Mouse (Mus musculus): Measurements from ENCODE around the gene Focad. TPM values are rescaled to one million over a fixed set of nuclear protein-coding genes. Genes with fewer than 3 reads are reported as not detected.

Gene Focad
- polyA plus RNA-seq, 1 experiment: 22.5 TPM

- Histone ChIP-seq H3K27ac (ENCODE audit: insufficient read depth, low read length) (no peak overlapping the region), H3K27me3 (ENCODE audit: control insufficient read depth, insufficient read depth, low read length, poor library complexity, severe bottlenecking) (no peaks in the 10 kb centered on the region), H3K36me3 (ENCODE audit: control insufficient read depth, insufficient read depth, low read length, poor library complexity, severe bottlenecking) (no peaks in the 10 kb centered on the region), H3K9ac (ENCODE audit: low read depth, poor library complexity, severe bottlenecking) (no peak overlapping the region), H3K4me1 (ENCODE audit: control insufficient read depth, insufficient read depth, low read length) (no peaks in the 10 kb centered on the region), H3K4me3 (ENCODE audit: low read depth, low read length) (no peak overlapping the region), H3K9me3 (replicated peaks; ENCODE audit: control insufficient read depth, insufficient read depth, low read length, poor library complexity, severe bottlenecking) (no peaks in the 10 kb centered on the region)
- TF ChIP-seq CTCF (IDR thresholded peaks at IDR 0.05; ENCODE audit: low read depth, low read length): no peak
- TF ChIP-seq POLR2A (IDR thresholded peaks at IDR 0.05; ENCODE audit: insufficient read depth, low read length): no peak
- no peak for TF ChIP-seq EP300 (IDR thresholded peaks at IDR 0.05; ENCODE audit: insufficient read depth, low read depth, low read length)
Observed at GRCm38 (mm10) chr4:88175058-88175974, 80.9 kb downstream of the Focad start.

DNA sequence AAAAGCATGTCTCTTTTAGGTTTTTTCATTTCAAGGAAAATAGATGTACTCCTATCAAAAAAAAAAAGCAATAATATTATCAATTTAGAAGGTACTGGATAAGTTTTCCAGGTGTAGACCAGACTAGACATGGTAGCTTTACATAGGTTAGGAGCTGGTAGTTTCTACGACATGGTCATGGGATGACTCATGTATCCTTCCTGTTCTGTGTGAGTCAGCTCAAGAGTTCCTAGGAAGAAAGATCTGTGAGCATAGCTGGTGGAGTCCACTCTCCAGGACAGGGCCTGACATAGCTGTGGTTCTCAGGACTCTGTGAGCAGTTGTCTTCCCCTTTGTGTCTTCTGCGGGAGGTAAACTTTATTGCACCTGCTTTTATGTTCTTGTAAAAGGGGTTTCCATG is 84.9 kb downstream of the Focad start:
- TF ChIP-seq EP300 (IDR thresholded peaks at IDR 0.05; ENCODE audit: insufficient read depth, low read depth, low read length): no peak
- no peak for TF ChIP-seq POLR2A (IDR thresholded peaks at IDR 0.05; ENCODE audit: insufficient read depth, low read length)
- no peak for TF ChIP-seq CTCF (IDR thresholded peaks at IDR 0.05; ENCODE audit: low read depth, low read length)
- no peak overlapping the region for H3K9ac ChIP-seq (ENCODE audit: low read depth, poor library complexity, severe bottlenecking)
- H3K4me3 ChIP-seq (ENCODE audit: low read depth, low read length): no peak overlapping the region
- H3K36me3 ChIP-seq (ENCODE audit: control insufficient read depth, insufficient read depth, low read length, poor library complexity, severe bottlenecking): no peaks in the 10 kb centered on the region
- H3K27me3 ChIP-seq (ENCODE audit: control insufficient read depth, insufficient read depth, low read length, poor library complexity, severe bottlenecking): no peaks in the 10 kb centered on the region
- H3K27ac ChIP-seq (ENCODE audit: insufficient read depth, low read length): no peak overlapping the region
- no peaks in the 10 kb centered on the region for H3K4me1 ChIP-seq (ENCODE audit: control insufficient read depth, insufficient read depth, low read length)
- no peaks in the 10 kb centered on the region for H3K9me3 ChIP-seq (replicated peaks; ENCODE audit: control insufficient read depth, insufficient read depth, low read length, poor library complexity, severe bottlenecking)

GRCm38 (mm10) chr4:88184293-88184692 is 89.9 kb downstream of the Focad start:
- no peaks in the 10 kb centered on the region for H3K36me3 ChIP-seq (ENCODE audit: control insufficient read depth, insufficient read depth, low read length, poor library complexity, severe bottlenecking)
- no peak for TF ChIP-seq CTCF (IDR thresholded peaks at IDR 0.05; ENCODE audit: low read depth, low read length)
- no peak for TF ChIP-seq EP300 (IDR thresholded peaks at IDR 0.05; ENCODE audit: insufficient read depth, low read depth, low read length)
- no peak for TF ChIP-seq POLR2A (IDR thresholded peaks at IDR 0.05; ENCODE audit: insufficient read depth, low read length)
- no peaks in the 10 kb centered on the region for H3K9me3 ChIP-seq (replicated peaks; ENCODE audit: control insufficient read depth, insufficient read depth, low read length, poor library complexity, severe bottlenecking)
- H3K27ac ChIP-seq (ENCODE audit: insufficient read depth, low read length): no peak overlapping the region
- no peak overlapping the region for H3K4me3 ChIP-seq (ENCODE audit: low read depth, low read length)
- no peaks in the 10 kb centered on the region for H3K4me1 ChIP-seq (ENCODE audit: control insufficient read depth, insufficient read depth, low read length)
- no peak overlapping the region for H3K9ac ChIP-seq (ENCODE audit: low read depth, poor library complexity, severe bottlenecking)
- H3K27me3 ChIP-seq (ENCODE audit: control insufficient read depth, insufficient read depth, low read length, poor library complexity, severe bottlenecking): no peaks in the 10 kb centered on the region

GRCm38 (mm10) chr4:88185872-88186426 is 91.5 kb downstream of the Focad start:
- Histone ChIP-seq H3K4me3 (ENCODE audit: low read depth, low read length) (no peak overlapping the region), H3K9ac (ENCODE audit: low read depth, poor library complexity, severe bottlenecking) (no peak overlapping the region), H3K27ac (ENCODE audit: insufficient read depth, low read length) (no peak overlapping the region), H3K9me3 (replicated peaks; ENCODE audit: control insufficient read depth, insufficient read depth, low read length, poor library complexity, severe bottlenecking) (no peaks in the 10 kb centered on the region), H3K4me1 (ENCODE audit: control insufficient read depth, insufficient read depth, low read length) (no peaks in the 10 kb centered on the region), H3K27me3 (ENCODE audit: control insufficient read depth, insufficient read depth, low read length, poor library complexity, severe bottlenecking) (no peaks in the 10 kb centered on the region), H3K36me3 (ENCODE audit: control insufficient read depth, insufficient read depth, low read length, poor library complexity, severe bottlenecking) (no peaks in the 10 kb centered on the region)
- TF ChIP-seq CTCF (IDR thresholded peaks at IDR 0.05; ENCODE audit: low read depth, low read length): no peak
- TF ChIP-seq POLR2A (IDR thresholded peaks at IDR 0.05; ENCODE audit: insufficient read depth, low read length): no peak
- no peak for TF ChIP-seq EP300 (IDR thresholded peaks at IDR 0.05; ENCODE audit: insufficient read depth, low read depth, low read length)

DNA sequence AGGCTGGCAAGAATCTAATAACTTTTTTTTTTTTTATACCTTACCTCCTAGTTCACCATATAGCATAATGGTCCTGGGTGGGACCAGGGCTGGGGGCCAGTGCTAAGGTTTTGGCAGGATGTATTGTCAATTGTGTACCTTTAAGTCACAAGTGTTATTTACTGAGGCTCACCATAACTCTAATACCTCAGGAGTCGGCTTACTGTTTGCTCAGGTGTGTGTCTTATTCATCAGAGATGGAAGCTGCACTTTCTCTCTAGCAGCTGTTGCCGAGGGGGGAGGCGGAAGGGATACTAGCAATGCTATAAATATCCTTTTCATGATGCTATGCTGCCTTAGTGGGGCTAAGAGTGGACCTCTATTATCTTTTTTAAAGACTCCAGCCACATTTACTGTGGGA is 93.2 kb downstream of the Focad start:
- Histone ChIP-seq H3K9me3 (replicated peaks; ENCODE audit: control insufficient read depth, insufficient read depth, low read length, poor library complexity, severe bottlenecking) (no peaks in the 10 kb centered on the region), H3K9ac (ENCODE audit: low read depth, poor library complexity, severe bottlenecking) (no peak overlapping the region), H3K27me3 (ENCODE audit: control insufficient read depth, insufficient read depth, low read length, poor library complexity, severe bottlenecking) (no peaks in the 10 kb centered on the region), H3K4me1 (ENCODE audit: control insufficient read depth, insufficient read depth, low read length) (no peaks in the 10 kb centered on the region), H3K27ac (ENCODE audit: insufficient read depth, low read length) (no peak overlapping the region), H3K36me3 (ENCODE audit: control insufficient read depth, insufficient read depth, low read length, poor library complexity, severe bottlenecking) (no peaks in the 10 kb centered on the region), H3K4me3 (ENCODE audit: low read depth, low read length) (no peak overlapping the region)
- TF ChIP-seq CTCF (IDR thresholded peaks at IDR 0.05; ENCODE audit: low read depth, low read length): no peak
- no peak for TF ChIP-seq POLR2A (IDR thresholded peaks at IDR 0.05; ENCODE audit: insufficient read depth, low read length)
- TF ChIP-seq EP300 (IDR thresholded peaks at IDR 0.05; ENCODE audit: insufficient read depth, low read depth, low read length): no peak

DNA sequence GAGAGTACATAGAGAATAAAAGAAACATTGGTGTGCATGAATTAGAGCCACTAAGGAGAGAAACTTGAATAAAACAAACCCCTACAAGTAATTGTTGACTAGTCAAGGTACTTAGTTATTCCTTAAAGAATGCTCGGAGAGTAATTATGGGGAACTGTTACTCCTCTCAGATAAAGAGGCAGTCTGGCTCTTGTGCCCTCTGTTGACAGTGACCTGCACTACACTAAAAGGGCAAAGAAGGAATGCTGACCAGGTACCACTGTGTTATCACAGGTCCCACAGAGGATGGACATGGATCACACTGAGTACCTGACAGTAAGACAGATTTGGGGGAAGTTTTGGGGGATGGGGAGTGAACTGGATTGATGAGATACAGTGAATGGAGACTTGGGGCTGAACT is 95.1 kb downstream of the Focad start:
- Histone ChIP-seq H3K27me3 (ENCODE audit: control insufficient read depth, insufficient read depth, low read length, poor library complexity, severe bottlenecking) (no peaks in the 10 kb centered on the region), H3K36me3 (ENCODE audit: control insufficient read depth, insufficient read depth, low read length, poor library complexity, severe bottlenecking) (no peaks in the 10 kb centered on the region), H3K4me1 (ENCODE audit: control insufficient read depth, insufficient read depth, low read length) (no peaks in the 10 kb centered on the region), H3K9me3 (replicated peaks; ENCODE audit: control insufficient read depth, insufficient read depth, low read length, poor library complexity, severe bottlenecking) (no peaks in the 10 kb centered on the region), H3K4me3 (ENCODE audit: low read depth, low read length) (no peak overlapping the region), H3K27ac (ENCODE audit: insufficient read depth, low read length) (no peak overlapping the region), H3K9ac (ENCODE audit: low read depth, poor library complexity, severe bottlenecking) (no peak overlapping the region)
- TF ChIP-seq CTCF (IDR thresholded peaks at IDR 0.05; ENCODE audit: low read depth, low read length): no peak
- no peak for TF ChIP-seq EP300 (IDR thresholded peaks at IDR 0.05; ENCODE audit: insufficient read depth, low read depth, low read length)
- no peak for TF ChIP-seq POLR2A (IDR thresholded peaks at IDR 0.05; ENCODE audit: insufficient read depth, low read length)

Measured in ES-Bruce4 (cell line).